Mouse (Mus musculus) E14TG2a.4 (cell line): ENCODE data around the gene Pros1.

Source experiments
- CTCF ChIP-seq: conservative IDR thresholded peaks from 2 replicates; pipeline ENCODE4 v1.5.1; 2014; ENCODE audit warnings: low read length
- POU5F1 ChIP-seq: IDR thresholded peaks from 2 replicates; pipeline ENCODE4 v1.6.1; 2014; ENCODE audit warnings: low read length, borderline replicate concordance

- TF ChIP-seq CTCF, result no peak
- TF ChIP-seq POU5F1, result no peak
Measured at GRCm38 (mm10) chr16:62853611-62854126, 438 bp upstream of the Pros1 start.
